Mouse (Mus musculus) hindbrain, embryonic 10.5 days (tissue): ENCODE measurements around the gene Hipk4. TPM values are rescaled to one million over a fixed set of nuclear protein-coding genes. Genes with fewer than 3 reads are reported as not detected.

Experiments used
- DNase-seq: peaks from one replicate; pipeline ENCODE4 v3.0.0-alpha.2; 2017; ENCODE audit warnings: low spot score
- H3K27ac ChIP-seq: fragments of 300-500 bp; sonication (generic); 2 replicates; pipeline ENCODE4 v1.5.1; 2016; ENCODE audit warnings: mild to moderate bottlenecking, moderate library complexity
- H3K27me3 ChIP-seq: fragments of 300-500 bp; sonication (generic); 2 replicates; pipeline ENCODE4 v1.6.1; 2016; ENCODE audit warnings: mild to moderate bottlenecking; ENCODE audit not compliant: poor library complexity, insufficient read depth, severe bottlenecking
- H3K36me3 ChIP-seq: fragments of 300-500 bp; sonication (generic); 2 replicates; pipeline ENCODE4 v1.6.1; 2016; ENCODE audit warnings: mild to moderate bottlenecking, moderate library complexity
- H3K4me1 ChIP-seq: fragments of 300-500 bp; sonication (generic); replicated peaks from 2 replicates; pipeline ENCODE4 v1.6.1; 2016; ENCODE audit warnings: mild to moderate bottlenecking
- H3K4me3 ChIP-seq: fragments of 300-500 bp; sonication (generic); 2 replicates; pipeline ENCODE4 v1.5.1; 2016; ENCODE audit warnings: mild to moderate bottlenecking, moderate library complexity
- H3K9me3 ChIP-seq: fragments of 300-500 bp; sonication (generic); 2 replicates; pipeline ENCODE4 v1.6.1; 2016; ENCODE audit warnings: mild to moderate bottlenecking, moderate library complexity
- WGBS: fragments of 180-500 bp; shearing (Covaris S2); methylation state at CpG from one replicate; pipeline ENCODE4 v1.1.7; 2016; 5-methylcytosine and 5-hydroxymethylcytosine counted together
- polyA plus RNA-seq: library from polyadenylated mRNA; unstranded; fragments of >200 nt; fragmentation: Nextera tagmentation; extraction: Ambion mirVana; gene quantifications from 2 replicates; pipeline ENCODE4 v1.2.1, GENCODE M21; 2016

Hipk4 gene
- polyA plus RNA-seq, 1 experiment from 2014 or later, result 0.94 TPM

DNA sequence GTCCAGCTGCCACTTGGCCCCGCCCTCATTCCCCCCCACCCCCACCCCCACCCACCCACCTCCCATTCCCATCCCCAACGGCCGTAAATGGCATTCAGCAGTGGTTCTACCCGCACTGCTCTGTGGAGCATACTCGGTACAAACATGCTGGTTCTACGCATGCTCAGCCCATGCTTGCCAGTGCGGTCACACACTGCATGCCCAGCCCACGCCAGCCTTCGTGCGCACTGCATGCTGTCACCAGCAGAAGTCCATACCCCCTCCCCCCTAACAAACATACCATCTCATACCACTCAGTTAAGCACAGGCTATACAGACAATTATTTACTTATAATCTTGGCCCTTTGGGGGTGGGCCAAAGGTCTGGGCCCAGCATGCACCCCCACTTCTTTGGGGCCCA, 8.6 kb downstream of the Hipk4 start:
- H3K9me3 ChIP-seq, result no peaks in the 10 kb centered on the region
- no peak overlapping the region for H3K27ac ChIP-seq
- DNase-seq, result no peak
- peaks cover 61% of the 10 kb centered on the region for H3K36me3 ChIP-seq
- WGBS, result 93% methylated on average over 10 of the region's 10 CpGs
- H3K4me1 ChIP-seq, result no peaks in the 10 kb centered on the region; the same call in 1 of the 2 replicates
- no peaks in the 10 kb centered on the region for H3K27me3 ChIP-seq
- H3K4me3 ChIP-seq, result no peak overlapping the region

DNA sequence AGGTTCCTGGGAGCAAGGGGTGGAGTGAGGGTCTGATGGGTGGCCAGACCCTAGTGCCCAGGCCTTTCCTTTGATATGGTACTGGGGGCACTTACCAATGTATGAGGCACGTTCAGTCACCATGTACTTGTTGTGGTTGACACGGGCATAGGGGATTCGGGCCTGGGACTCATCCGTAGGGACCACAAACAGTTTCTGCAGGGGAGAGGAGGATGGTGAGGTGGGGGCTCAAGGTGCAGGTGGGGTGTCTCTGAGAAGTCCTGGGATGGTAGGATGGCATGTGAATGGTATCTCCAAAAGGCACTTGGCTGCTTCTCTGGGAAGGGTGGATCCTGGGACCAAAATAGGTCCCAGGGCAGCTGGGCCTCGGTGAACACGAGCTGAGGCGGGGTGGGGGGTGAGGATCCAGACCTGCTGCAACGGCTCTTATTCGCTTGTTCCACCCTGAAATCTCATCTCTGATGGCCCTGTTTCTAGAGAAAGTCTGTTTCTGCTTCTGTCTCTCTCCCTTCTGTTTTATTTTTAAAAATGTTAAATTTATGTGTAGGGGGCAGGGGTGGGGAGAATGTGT, 9.5 kb downstream of the Hipk4 start:
- H3K36me3 ChIP-seq, result peaks cover 70% of the 10 kb centered on the region
- H3K4me1 ChIP-seq, result no peaks in the 10 kb centered on the region; the same call in 1 of the 2 replicates
- no peaks in the 10 kb centered on the region for H3K9me3 ChIP-seq
- H3K27ac ChIP-seq, result no peak overlapping the region
- H3K27me3 ChIP-seq, result no peaks in the 10 kb centered on the region
- H3K4me3 ChIP-seq, result no peak overlapping the region
- no peak for DNase-seq
- 93% methylated on average over 9 of the region's 9 CpGs for WGBS

DNA sequence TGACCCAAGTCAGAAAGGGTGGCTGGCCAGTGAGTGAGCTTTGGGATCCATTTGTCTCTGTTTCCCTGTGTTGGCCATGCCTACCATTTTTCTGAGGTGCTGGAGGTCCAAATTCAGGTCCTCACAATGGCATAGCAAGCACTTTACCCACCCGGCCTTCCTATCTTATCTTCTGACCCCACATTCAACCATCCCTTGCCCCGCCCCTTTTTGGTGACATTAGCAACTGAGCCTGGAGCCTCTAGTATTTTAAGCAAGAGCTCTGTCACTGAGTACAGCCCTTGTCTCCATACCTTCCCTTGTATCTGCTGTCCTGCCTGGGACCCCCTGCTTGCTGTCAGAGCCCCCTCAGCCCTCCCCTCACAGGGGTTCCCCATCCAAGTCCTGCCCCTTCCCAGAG, 12.3 kb downstream of the Hipk4 start:
- no peak overlapping the region for H3K27ac ChIP-seq
- H3K4me3 ChIP-seq, result no peak overlapping the region
- no peak for DNase-seq
- H3K9me3 ChIP-seq, result no peaks in the 10 kb centered on the region
- H3K36me3 ChIP-seq, result peaks cover 91% of the 10 kb centered on the region
- H3K27me3 ChIP-seq, result no peaks in the 10 kb centered on the region
- no peaks in the 10 kb centered on the region; the same call in 1 of the 2 replicates for H3K4me1 ChIP-seq
- 86% methylated on average over 2 of the region's 2 CpGs for WGBS

DNA sequence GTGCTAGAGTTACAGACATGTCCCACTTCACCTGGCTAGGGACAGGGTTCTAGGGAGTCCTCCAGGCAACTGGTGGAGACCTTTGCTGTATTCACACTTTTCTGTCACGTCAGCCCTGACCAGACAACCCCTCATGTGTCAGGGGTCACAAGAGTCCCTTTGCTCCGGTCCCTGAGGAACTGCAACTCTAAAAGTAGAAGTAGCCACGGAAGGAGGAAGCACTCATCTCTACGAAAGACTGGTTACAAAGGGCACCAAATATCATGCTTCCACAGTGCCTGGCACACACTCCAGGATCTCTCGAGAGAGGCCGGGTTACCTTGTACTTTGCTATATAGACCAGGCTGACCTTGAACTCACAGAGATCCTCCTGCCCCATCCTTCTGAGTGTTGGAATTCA, 13.6 kb downstream of the Hipk4 start:
- H3K27me3 ChIP-seq, result no peaks in the 10 kb centered on the region

DNA sequence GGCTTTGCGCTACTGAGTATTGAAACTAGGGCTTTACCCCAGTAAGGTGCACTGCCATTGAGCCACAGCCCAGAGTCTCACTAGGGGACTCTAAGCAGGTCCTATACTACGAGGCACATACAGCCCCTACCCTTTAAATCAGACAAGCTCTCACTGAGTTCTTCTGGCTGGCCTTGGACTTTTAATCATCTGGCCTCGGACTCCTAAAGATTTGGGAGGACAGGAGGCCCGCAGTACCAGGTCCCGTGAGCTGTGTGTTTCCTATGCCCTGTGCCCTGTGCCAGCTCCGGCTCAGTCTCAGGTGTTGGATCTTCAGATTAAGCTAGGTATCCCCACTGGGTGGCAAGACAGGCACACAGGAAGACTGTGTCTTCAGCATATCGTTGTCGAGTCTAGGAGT, 14.9 kb downstream of the Hipk4 start:
- peaks cover 17% of the 10 kb centered on the region for H3K4me1 ChIP-seq
- H3K9me3 ChIP-seq, result no peaks in the 10 kb centered on the region
- peaks cover 69% of the 10 kb centered on the region for H3K36me3 ChIP-seq
- no peak overlapping the region for H3K4me3 ChIP-seq
- no peak overlapping the region for H3K27ac ChIP-seq
- WGBS, result 94% methylated on average over 8 of the region's 8 CpGs
- DNase-seq, result no peak
- no peaks in the 10 kb centered on the region for H3K27me3 ChIP-seq

More for the DNA sequence above, 13.6 kb downstream of the Hipk4 start:
- Histone ChIP-seq H3K36me3 (peaks cover 82% of the 10 kb centered on the region), H3K9me3 (no peaks in the 10 kb centered on the region), H3K4me3 (no peak overlapping the region), H3K27ac (no peak overlapping the region), H3K4me1 (peaks cover 3% of the 10 kb centered on the region)
- no peak for DNase-seq
- 87% methylated on average over 6 of the region's 6 CpGs for WGBS

DNA sequence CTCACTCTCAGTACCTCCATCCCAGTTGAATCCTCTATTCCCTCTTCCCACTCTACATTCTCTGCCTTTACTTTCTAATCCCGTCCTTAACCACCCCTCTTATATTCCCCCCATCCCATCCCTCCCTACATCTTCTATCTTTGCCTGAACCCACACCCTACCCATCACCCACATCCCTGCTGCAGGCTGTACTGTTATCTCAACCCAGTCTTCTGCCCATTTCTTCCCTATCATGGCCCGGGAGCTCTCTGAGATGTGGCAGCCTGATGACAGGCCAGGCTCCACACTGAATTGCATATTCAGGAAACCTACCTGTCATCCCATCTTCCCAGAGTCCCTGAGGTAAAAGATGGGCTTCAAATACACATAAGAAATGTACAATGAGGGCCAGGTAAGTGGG, 15.7 kb downstream of the Hipk4 start:
- no peaks in the 10 kb centered on the region for H3K27me3 ChIP-seq
- WGBS, result 91% methylated on average over 2 of the region's 2 CpGs
- no peak for DNase-seq
- H3K36me3 ChIP-seq, result peaks cover 61% of the 10 kb centered on the region
- peaks cover 18% of the 10 kb centered on the region for H3K4me1 ChIP-seq
- no peak overlapping the region for H3K4me3 ChIP-seq
- no peaks in the 10 kb centered on the region for H3K9me3 ChIP-seq
- H3K27ac ChIP-seq, result no peak overlapping the region

DNA sequence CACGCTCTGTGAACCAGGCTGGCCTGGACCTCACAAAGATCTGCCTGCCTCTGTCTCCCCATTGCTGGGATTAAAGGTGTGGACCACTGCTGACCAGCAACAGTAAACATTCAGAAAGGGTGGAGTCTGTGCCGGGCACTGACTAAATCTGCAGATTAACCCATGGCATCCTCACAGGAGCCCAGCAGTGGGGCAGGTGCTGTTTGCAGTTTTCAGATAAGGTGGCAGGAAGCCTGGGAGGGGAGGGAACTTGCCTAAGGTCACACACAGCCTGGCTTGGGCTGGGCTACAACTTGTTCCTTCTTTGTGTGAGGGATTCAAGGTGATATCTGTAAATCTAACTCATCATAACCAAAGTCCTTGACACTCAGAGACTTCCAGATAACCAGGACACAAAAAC, 17.5 kb downstream of the Hipk4 start:
- no peak overlapping the region for H3K4me3 ChIP-seq
- H3K27me3 ChIP-seq, result no peaks in the 10 kb centered on the region
- peaks cover 46% of the 10 kb centered on the region for H3K36me3 ChIP-seq
- WGBS, result 83% methylated on average over 2 of the region's 2 CpGs
- DNase-seq, result no peak
- peaks cover 18% of the 10 kb centered on the region for H3K4me1 ChIP-seq
- no peaks in the 10 kb centered on the region for H3K9me3 ChIP-seq
- no peak overlapping the region for H3K27ac ChIP-seq

DNA sequence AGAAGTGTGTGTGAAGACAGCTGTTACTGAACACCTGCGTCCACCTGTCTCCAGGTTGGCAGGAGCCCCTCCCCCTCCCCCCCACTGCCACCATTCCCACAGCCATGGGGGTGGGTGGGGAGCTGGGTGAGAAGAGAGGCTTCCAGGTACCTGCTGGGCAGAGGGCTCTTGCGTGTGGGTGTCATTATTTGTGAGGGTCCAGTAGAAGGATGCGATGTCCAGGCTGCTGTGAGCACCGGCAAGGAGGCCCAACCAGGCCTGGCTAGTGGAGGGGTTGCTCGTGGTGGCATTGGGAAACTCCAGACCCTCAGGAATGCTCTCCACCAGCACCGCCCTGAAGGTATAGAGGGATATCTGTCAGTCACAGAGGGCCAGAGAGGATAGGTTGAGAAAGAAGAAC, 17.9 kb downstream of the Hipk4 start:
- Histone ChIP-seq H3K36me3 (peaks cover 42% of the 10 kb centered on the region), H3K27me3 (no peaks in the 10 kb centered on the region), H3K27ac (no peak overlapping the region), H3K9me3 (no peaks in the 10 kb centered on the region), H3K4me3 (no peak overlapping the region), H3K4me1 (peaks cover 18% of the 10 kb centered on the region)
- WGBS, result 79% methylated on average over 6 of the region's 6 CpGs
- no peak for DNase-seq

DNA sequence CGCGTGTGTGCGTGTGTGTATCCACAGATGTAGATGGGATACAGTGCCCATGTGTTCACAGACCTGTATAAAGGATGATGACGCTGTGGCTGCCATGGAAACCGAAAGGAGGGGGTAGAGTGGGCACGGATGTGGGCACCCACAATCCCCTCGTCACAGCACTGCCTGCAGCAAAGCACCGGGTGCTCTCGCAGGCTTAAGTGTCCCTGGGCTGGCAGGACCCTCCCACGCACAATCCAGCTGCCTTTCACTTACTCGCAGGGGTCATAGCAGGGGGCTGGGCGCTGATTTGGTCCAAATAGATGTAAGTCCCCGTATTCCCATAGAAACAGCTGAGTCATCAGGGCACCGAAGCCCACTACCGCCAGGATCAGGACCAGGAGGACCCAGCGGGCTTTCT, 18.4 kb downstream of the Hipk4 start:
- Histone ChIP-seq H3K36me3 (peaks cover 37% of the 10 kb centered on the region), H3K27me3 (no peaks in the 10 kb centered on the region), H3K4me1 (peaks cover 18% of the 10 kb centered on the region), H3K27ac (no peak overlapping the region), H3K4me3 (no peak overlapping the region), H3K9me3 (no peaks in the 10 kb centered on the region)
- DNase-seq, result no peak
- WGBS, result 85% methylated on average over 16 of the region's 16 CpGs

DNA sequence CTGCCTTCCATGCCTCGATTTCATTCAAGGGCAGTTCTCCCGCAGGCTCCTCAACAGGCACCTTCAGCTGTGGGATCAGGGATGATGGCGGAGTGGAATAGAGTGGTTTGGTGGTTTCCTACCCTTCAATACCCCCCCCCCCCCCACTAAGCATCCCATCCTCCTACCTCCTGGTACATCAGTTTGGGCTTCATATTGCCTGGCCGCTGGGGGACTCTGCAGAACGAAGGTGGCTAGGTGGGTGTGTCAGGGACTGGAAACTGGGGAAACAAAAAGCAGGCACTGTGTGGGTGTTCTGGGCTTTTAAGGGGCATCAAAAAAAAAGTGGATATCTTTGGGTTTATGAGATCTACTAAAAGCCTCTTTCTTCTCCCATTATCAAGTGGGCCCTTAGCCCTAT, 18.9 kb downstream of the Hipk4 start:
- Histone ChIP-seq H3K4me3 (peak overlapping the region; percentile 63), H3K27ac (no peak overlapping the region), H3K27me3 (no peaks in the 10 kb centered on the region), H3K4me1 (peaks cover 18% of the 10 kb centered on the region), H3K9me3 (no peaks in the 10 kb centered on the region), H3K36me3 (peaks cover 32% of the 10 kb centered on the region)
- 66% methylated on average over 5 of the region's 5 CpGs for WGBS
- DNase-seq, result no peak

DNA sequence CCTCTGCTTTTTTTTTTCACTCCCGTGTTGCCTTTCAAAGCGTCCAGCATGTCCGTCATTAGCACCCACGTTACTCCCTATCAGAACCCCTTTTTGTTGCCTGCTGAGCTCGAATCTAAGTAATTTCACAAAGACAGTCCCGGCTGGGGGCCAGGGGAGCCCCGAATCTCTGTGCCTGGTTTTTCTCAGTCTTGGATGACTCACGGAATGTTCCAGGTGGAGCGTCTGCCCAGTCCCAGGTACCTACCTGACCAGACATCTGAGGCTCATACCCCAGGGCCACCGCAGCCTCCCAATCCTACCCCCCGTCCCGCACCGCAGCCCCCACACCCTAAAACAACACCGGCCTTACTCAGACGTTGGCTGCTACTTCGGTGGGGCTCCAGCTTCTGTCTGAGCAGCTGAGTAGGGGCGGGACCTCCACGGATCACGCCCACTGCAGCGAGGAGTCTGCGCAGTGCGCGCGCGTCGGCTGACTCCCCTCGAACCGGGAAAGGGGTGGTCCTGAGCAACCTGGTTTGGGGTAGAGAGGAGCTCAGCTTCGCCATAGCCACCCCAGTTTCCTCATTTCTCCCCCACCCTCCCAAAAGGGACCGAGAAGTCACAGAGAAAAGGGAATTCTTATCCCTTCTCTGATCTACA, 19.4 kb downstream of the Hipk4 start:
- WGBS, result 4% methylated on average over 30 of the region's 30 CpGs
- Histone ChIP-seq H3K4me1 (peaks cover 18% of the 10 kb centered on the region), H3K27me3 (no peaks in the 10 kb centered on the region), H3K4me3 (peak overlapping the region; percentile 63), H3K27ac (peak overlapping the region; percentile 83), H3K36me3 (peaks cover 26% of the 10 kb centered on the region), H3K9me3 (no peaks in the 10 kb centered on the region)
- DNase-seq, result peak; percentile 84

DNA sequence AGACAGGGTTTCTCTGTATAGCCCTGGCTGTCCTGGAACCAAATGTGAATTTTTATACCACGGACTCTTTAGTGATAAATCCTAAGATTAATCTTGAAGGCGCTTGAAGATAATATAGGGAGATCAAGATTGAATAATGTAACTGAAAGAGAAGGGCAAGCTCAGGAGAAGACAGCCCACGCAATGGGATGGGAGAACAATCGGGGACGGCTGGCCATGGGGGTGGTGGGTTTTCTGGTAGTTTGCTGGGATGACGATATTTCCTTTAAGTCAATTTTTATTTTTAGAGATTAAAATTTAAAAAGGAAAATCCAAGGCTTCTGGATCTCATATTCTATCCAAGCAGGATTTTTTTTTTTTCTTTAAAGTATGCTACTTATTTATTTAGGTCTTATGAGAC, 20.0 kb downstream of the Hipk4 start:
- no peaks in the 10 kb centered on the region for H3K27me3 ChIP-seq
- no peaks in the 10 kb centered on the region for H3K9me3 ChIP-seq
- peaks cover 18% of the 10 kb centered on the region for H3K4me1 ChIP-seq
- no peak for DNase-seq
- H3K4me3 ChIP-seq, result peak overlapping the region; percentile 63
- H3K36me3 ChIP-seq, result peaks cover 21% of the 10 kb centered on the region
- H3K27ac ChIP-seq, result peak overlapping the region; percentile 83
- WGBS, result 60% methylated on average over 6 of the region's 6 CpGs

DNA sequence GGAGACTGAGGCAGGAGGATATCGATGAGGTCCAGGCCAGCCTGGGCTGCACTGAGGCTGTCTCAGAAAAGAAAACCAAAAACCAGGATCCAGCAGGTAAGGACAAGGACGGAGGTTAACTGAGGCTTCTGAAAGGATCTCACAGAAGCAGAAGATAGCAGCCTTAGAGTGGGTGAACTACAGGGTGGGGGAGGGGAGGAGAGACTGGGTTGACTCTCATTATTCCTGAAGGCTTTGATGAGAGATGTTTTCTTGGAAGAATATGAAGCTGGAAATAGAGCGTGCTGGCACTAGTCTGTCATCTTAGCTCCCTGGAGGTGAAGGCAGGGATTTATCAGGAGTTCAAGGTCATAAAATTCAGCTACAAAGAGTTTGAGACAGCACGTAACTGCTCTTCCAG, 20.8 kb downstream of the Hipk4 start:
- no peak for DNase-seq
- WGBS, result 92% methylated on average over 4 of the region's 4 CpGs
- Histone ChIP-seq H3K9me3 (no peaks in the 10 kb centered on the region), H3K4me1 (peaks cover 18% of the 10 kb centered on the region), H3K27ac (no peak overlapping the region), H3K27me3 (no peaks in the 10 kb centered on the region), H3K36me3 (peaks cover 17% of the 10 kb centered on the region), H3K4me3 (no peak overlapping the region)
